Mouse (Mus musculus) Muller cell, postnatal 12 days (primary cell): ENCODE measurements around the gene Fcho1.

Source experiments
- DNase-seq: peaks from one replicate; pipeline ENCODE4 v3.0.0-alpha.2; 2015; ENCODE audit errors: inconsistent ontology term

The Fcho1 gene

GRCm38 (mm10) chr8:71682832-71683231 is 42.7 kb downstream of the Fcho1 start:
- no peak for DNase-seq

- peak; percentile 80 for DNase-seq
These were observed 44.1 kb downstream of the Fcho1 start for GRCm38 (mm10) chr8:71681369-71681915.

DNA sequence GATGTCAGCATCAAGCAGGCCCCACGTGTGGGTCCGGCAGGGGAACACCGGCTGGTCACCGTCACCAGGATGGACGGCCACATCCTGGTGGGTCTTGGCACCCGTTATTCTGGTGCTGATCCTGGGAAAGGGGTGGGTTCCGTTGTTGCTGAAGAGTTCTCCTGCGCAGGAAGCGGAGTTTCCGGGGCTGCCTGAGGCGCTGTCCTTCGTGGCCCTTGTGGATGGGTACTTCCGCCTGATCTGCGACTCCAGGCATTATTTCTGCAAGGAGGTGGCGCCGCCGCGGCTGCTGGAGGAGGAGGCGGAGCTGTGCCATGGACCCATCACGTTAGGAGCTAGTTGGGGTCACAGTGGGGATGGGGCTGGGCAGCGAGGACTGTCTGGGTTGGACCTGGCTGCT is 45.0 kb downstream of the Fcho1 start:
- DNase-seq = no peak

- peak; percentile 62 for DNase-seq
These were observed 45.9 kb downstream of the Fcho1 start for GRCm38 (mm10) chr8:71679550-71680168.

DNA sequence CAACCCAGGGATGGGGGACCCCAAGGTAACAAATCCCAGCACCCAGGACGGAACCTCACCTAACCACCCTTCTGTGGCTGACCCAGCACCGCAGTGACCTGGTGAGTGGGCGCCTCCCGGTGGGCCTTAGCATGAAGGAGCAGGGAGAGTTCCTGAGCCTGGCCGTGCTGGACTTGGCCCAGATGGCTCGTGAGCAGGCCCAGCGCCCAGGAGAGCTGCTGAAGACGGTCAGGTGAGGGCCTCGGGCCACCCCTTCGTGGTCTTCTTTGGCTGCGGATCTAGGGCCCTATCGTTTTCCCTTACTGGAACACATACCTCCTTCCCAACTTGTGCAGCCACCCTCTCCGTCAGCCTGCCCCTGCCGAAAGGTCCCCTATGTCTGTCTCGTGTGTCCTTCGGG is 46.4 kb downstream of the Fcho1 start:
- no peak for DNase-seq

- no peak for DNase-seq
These were observed 47.3 kb downstream of the Fcho1 start for GRCm38 (mm10) chr8:71678216-71678615.

GRCm38 (mm10) chr8:71677555-71677954 is 48.0 kb downstream of the Fcho1 start:
- no peak for DNase-seq

DNA sequence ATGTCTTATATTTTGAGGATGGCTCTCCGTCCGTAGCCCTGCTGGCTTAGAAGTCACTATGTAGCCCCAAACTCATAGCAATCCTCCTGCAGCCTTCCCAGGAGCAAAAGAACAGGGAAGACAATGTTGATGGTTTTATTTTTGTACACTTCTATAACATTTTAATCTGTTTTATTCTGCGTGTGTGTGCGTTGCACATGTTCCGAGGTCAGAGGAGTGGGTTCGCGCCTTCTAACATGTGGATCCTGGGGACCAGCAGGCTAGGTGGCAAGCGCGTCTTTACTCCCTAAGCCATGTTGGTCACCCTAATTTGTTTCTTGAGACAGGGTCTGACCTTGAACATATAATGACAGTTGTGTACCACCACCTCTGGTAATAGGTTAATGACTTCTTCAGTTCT is 48.7 kb downstream of the Fcho1 start:
- no peak for DNase-seq

DNA sequence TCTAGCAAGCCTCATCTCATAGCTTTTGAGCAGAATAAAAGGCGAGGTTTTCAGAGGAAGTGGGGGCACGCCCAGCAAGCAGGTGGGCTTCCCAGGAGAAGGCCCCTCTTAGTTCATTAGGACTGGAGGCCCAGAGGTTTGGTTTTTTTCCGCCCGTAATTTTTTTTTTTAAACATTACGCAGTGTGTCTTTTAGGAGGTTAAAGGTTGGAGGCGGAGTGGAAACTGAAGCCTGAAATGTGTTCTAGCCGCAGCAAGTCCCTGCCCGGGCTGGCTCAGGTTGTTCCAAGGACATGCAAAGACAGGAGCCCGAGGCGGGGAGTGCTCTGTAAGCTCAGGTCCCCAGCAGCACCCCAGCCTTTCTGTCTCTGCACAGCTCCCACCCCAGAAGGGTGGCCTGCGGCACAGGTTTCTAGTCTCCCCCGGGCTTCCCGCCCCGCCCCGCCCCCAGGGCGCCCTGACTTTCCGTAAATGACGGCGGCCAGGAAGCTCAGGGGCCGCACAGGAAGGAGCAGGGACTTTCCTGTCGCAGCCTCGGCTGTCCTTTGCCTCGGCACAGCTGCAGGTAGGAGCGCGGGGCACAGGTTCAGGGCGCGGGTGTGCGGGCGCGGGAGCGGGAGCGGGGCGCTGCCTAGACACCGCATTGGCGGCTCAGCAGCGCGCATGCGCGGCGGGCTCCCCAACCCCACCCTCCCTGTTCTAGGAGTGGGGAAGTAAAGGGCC is 49.3 kb downstream of the Fcho1 start, which contains the start of gene Jak3:
TSS of gene Jak3 (plus strand) at position 277 of the 722 bp plus-strand sequence.
- peak; percentile 75 for DNase-seq

DNA sequence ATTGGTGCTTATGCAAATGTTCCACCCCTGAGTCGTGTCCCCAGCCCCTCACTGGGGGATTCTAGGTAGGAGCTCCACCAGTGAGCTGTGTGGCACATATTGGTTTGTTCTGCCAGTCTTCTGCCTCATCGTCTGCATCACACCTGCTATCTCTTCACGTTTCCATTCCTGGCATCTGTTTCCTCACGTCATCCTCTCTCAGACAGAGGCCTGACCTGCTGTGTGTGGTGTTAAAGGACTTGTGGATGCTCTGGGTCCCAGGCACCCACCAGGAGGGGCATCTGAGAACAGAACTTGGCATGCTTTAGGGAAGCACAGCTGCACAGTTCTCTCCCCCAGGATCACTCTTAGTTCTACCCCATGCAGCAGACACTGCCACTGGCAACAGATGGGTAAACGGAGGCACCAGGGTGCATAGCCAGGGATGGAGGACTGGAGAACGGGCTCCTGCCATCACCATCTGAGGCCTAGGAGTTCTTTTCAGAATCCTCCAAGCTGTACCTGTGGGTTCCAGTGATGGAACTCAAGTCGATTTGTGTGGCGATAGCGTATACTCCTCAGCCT is 50.0 kb downstream of the Fcho1 start:
- no peak for DNase-seq

DNA sequence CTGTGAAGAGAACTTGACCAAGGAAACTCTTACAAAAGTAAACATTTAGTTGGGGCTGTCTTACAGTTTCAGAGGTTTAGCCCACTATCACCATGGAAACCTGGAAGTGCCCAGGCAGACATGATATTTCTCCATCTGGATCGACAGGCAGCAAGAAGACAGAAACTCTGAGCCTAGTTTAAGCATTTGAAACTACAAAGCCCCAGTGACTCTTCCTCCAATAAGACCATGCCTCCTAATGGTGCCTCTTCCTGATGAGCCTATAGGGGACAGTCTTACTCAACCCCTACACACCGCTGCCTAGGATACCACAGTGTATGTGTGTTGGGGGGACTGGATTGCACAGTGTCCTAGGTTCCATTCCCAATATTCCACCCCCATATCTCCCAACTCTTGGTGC is 51.4 kb downstream of the Fcho1 start:
- DNase-seq = no peak

GRCm38 (mm10) chr8:71672168-71672735 is 53.3 kb downstream of the Fcho1 start:
- DNase-seq = no peak

GRCm38 (mm10) chr8:71671549-71671965 is 54.0 kb downstream of the Fcho1 start, which contains the start of gene Unc13a:
Gene Unc13a, minus strand, starts transcription at chr8:71671757.
- DNase-seq = peak; percentile 88

DNA sequence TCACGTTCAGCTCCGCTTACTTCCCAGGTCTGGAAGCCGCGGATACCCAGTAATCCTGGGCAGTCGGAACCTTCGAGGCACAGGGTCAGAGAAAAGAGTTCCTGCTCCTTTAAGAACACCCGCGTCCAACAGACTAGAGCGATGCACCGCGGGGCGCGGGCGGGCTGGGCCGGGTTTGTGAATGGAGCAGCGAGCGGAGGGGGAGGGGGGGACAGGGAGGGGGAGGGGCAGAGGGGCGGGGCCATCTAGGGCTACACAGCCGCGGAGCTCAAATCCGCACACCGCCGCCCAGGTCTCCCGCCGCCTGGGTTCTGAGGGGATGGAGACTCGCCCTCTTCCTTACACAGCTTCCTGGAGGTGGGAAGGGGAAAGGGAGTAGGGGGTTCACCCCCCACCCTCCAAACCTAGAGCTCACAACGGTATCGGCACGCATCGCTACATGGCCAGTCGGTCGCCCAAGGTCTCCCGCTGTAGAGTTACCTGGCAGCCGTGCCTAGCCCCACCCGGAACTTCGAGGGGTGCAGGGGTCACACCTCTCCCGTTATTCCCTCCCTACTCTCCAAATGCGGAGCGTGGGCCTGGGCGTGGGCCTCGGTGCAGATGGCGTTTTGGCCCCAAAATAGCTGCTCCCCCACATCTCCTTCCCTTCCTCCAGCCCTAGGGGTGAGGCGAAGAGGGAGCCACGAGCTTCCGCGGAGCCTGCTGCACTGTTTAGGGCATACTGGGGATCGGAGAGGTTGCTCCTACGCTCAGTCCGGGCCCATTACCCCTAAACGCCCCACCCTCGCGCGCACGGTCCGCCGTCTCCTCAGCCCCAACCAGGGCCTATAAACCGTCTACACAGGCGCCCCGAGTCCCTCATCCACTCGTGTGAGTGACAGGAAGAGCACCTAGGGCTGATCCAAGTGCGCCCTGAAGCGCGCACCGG is 54.6 kb downstream of the Fcho1 start:
- DNase-seq = peak; percentile 86

- DNase-seq = no peak
These were observed 55.3 kb downstream of the Fcho1 start for GRCm38 (mm10) chr8:71670198-71670597.

- peak; percentile 41 for DNase-seq
These were observed 57.1 kb downstream of the Fcho1 start for GRCm38 (mm10) chr8:71668220-71668975.

DNA sequence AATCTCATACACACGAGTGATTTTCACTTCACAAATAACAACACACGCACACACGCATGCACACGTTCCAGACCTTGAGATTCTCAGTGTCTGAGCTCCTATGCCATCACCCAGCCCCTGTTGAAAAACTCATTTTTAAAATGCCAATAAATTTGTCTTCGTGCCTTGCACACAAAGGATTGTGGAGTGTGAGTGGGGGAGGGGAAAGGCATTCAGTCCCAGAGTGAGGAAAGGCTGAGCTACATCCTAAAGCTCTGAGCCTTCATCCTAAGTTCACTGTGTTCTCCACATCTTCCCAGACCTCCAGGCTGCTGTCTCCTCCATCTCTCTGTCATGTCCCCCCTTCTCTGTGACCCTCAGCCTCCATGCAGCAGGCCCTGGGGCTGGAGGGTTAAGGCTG is 58.3 kb downstream of the Fcho1 start:
- no peak for DNase-seq

- no peak for DNase-seq
These were observed 58.7 kb downstream of the Fcho1 start for GRCm38 (mm10) chr8:71666855-71667254.

GRCm38 (mm10) chr8:71665331-71666130 is 60.0 kb downstream of the Fcho1 start:
- peak; percentile 84 for DNase-seq
